Mouse (Mus musculus) liver, embryonic 13.5 days (tissue): ENCODE measurements around the gene Cnr2. TPM values are rescaled to one million over a fixed set of nuclear protein-coding genes. Genes with fewer than 3 reads are reported as not detected.

Source experiments
- ATAC-seq: fragments of 200-750 bp; cut with Nextera tagmentation; 2 replicates; pipeline ENCODE4 v1.8.0; 2017; ENCODE audit warnings: low read depth, mild to moderate bottlenecking, moderate number of reproducible peaks, moderate library complexity
- DNase-seq: peaks from one replicate; pipeline ENCODE4 v3.0.0; 2022
- H3K27ac ChIP-seq: fragments of 300-500 bp; sonication (generic); 2 replicates; pipeline ENCODE4 v1.5.1; 2015; ENCODE audit warnings: moderate library complexity, mild to moderate bottlenecking, inconsistent platforms
- H3K27me3 ChIP-seq: fragments of 300-500 bp; sonication (generic); 2 replicates; pipeline ENCODE4 v1.6.1; 2015; ENCODE audit warnings: mild to moderate bottlenecking, inconsistent platforms
- H3K36me3 ChIP-seq: fragments of 300-500 bp; sonication (generic); 2 replicates; pipeline ENCODE4 v1.6.1; 2015; ENCODE audit warnings: mild to moderate bottlenecking, inconsistent platforms
- H3K4me1 ChIP-seq: fragments of 300-500 bp; sonication (generic); replicated peaks from 2 replicates; pipeline ENCODE4 v1.6.1; 2015; ENCODE audit warnings: inconsistent platforms
- H3K4me2 ChIP-seq: fragments of 300-500 bp; sonication (generic); 2 replicates; pipeline ENCODE4 v1.6.1; 2015; ENCODE audit warnings: inconsistent platforms, mild to moderate bottlenecking, moderate library complexity
- H3K4me3 ChIP-seq: fragments of 300-500 bp; sonication (generic); replicated peaks from 2 replicates; pipeline ENCODE4 v1.5.1; 2015; ENCODE audit warnings: mild to moderate bottlenecking, inconsistent platforms
- H3K9ac ChIP-seq: fragments of 300-500 bp; sonication (generic); 2 replicates; pipeline ENCODE4 v1.6.1; 2015; ENCODE audit warnings: mild to moderate bottlenecking, inconsistent platforms
- H3K9me3 ChIP-seq: fragments of 300-500 bp; sonication (generic); replicated peaks from 2 replicates; pipeline ENCODE4 v1.6.1; 2016; ENCODE audit warnings: inconsistent platforms
- WGBS: fragments of 180-500 bp; shearing (Covaris S2); methylation state at CpG from one replicate; pipeline ENCODE4 v1.1.7; 2015; ENCODE audit not compliant: insufficient replicate concordance; 5-methylcytosine and 5-hydroxymethylcytosine counted together
- polyA plus RNA-seq: library from polyadenylated mRNA; unstranded; fragments of >200 nt; fragmentation: Nextera tagmentation; extraction: Ambion mirVana; gene quantifications from 2 replicates; pipeline ENCODE4 v1.2.1, GENCODE M21; 2015

Cnr2 gene
- polyA plus RNA-seq, 1 experiment from 2014 or later: 2.5 TPM

- no peak overlapping the region for H3K9ac ChIP-seq
- no peak for DNase-seq
- peaks cover 20% of the 10 kb centered on the region for H3K36me3 ChIP-seq
- peaks cover 42% of the 10 kb centered on the region for H3K4me1 ChIP-seq
- no peak overlapping the region for H3K4me2 ChIP-seq
- no peaks in the 10 kb centered on the region for H3K9me3 ChIP-seq
- no peaks in the 10 kb centered on the region for H3K27me3 ChIP-seq
- no peak overlapping the region for H3K4me3 ChIP-seq
- no peak for ATAC-seq
- H3K27ac ChIP-seq: no peak overlapping the region
- WGBS: 55% methylated on average over 6 of the region's 6 CpGs
Measured at GRCm38 (mm10) chr4:135942193-135942592, 47.0 kb downstream of the Cnr2 start.

GRCm38 (mm10) chr4:135943389-135943788, 48.2 kb downstream of the Cnr2 start:
- Histone ChIP-seq H3K4me3 (no peak overlapping the region), H3K4me1 (peaks cover 42% of the 10 kb centered on the region), H3K36me3 (peaks cover 20% of the 10 kb centered on the region), H3K9me3 (no peaks in the 10 kb centered on the region), H3K9ac (no peak overlapping the region), H3K4me2 (no peak overlapping the region), H3K27me3 (no peaks in the 10 kb centered on the region), H3K27ac (no peak overlapping the region)
- no peak for DNase-seq
- WGBS: 37% methylated on average over 4 of the region's 4 CpGs
- no peak for ATAC-seq

- DNase-seq (no peak), ATAC-seq (peak; percentile 6; the same call in 1 of the 2 replicates)
- H3K9me3 ChIP-seq: no peaks in the 10 kb centered on the region
- peaks cover 48% of the 10 kb centered on the region for H3K4me1 ChIP-seq
- H3K36me3 ChIP-seq: peaks cover 10% of the 10 kb centered on the region
- H3K27me3 ChIP-seq: no peaks in the 10 kb centered on the region
- peak overlapping the region; percentile 43; the same call in 1 of the 2 replicates for H3K9ac ChIP-seq
- peak overlapping the region; percentile 89 for H3K4me2 ChIP-seq
- WGBS: 64% methylated on average over 10 of the region's 10 CpGs
- H3K27ac ChIP-seq: peak overlapping the region; percentile 77
- H3K4me3 ChIP-seq: peak overlapping the region; percentile 90
Measured at GRCm38 (mm10) chr4:135945706-135946105, 50.5 kb downstream of the Cnr2 start.

- DNase-seq: peak; percentile 94
- Histone ChIP-seq H3K9me3 (no peaks in the 10 kb centered on the region), H3K4me1 (peaks cover 48% of the 10 kb centered on the region), H3K36me3 (peaks cover 11% of the 10 kb centered on the region), H3K27ac (peak within 1 kb of the TSS; percentile 77), H3K27me3 (no peaks in the 10 kb centered on the region), H3K9ac (peak within 1 kb of the TSS; percentile 91), H3K4me2 (peak within 1 kb of the TSS; percentile 89), H3K4me3 (peak within 1 kb of the TSS; percentile 90)
- ATAC-seq: peak; percentile 82
- WGBS: under 1% methylated on average over 23 of the region's 23 CpGs
Measured at GRCm38 (mm10) chr4:135946278-135946658, 51.1 kb downstream of the Cnr2 start, which contains the start of gene Hmgcl. Gene Hmgcl (plus strand): TSS chr4:135946448.

- peak overlapping the region; percentile 75 for H3K27ac ChIP-seq
- H3K27me3 ChIP-seq: no peaks in the 10 kb centered on the region
- peak overlapping the region; percentile 89 for H3K4me2 ChIP-seq
- peaks cover 5% of the 10 kb centered on the region for H3K9me3 ChIP-seq
- no peak for DNase-seq
- H3K4me1 ChIP-seq: peaks cover 48% of the 10 kb centered on the region
- H3K4me3 ChIP-seq: peak overlapping the region; percentile 90
- under 1% methylated on average over 28 of the region's 28 CpGs for WGBS
- peak overlapping the region; percentile 91 for H3K9ac ChIP-seq
- peak; percentile 39 for ATAC-seq
- H3K36me3 ChIP-seq: peaks cover 16% of the 10 kb centered on the region
Measured at GRCm38 (mm10) chr4:135946659-135947301, 51.6 kb downstream of the Cnr2 start.

- WGBS: 80% methylated on average over 8 of the region's 8 CpGs
- no peak overlapping the region for H3K27ac ChIP-seq
- H3K27me3 ChIP-seq: no peaks in the 10 kb centered on the region
- H3K9ac ChIP-seq: no peak overlapping the region
- H3K4me2 ChIP-seq: peak overlapping the region; percentile 89; the same call in 1 of the 2 replicates
- peaks cover 30% of the 10 kb centered on the region for H3K36me3 ChIP-seq
- no peak for ATAC-seq
- H3K9me3 ChIP-seq: peaks cover 6% of the 10 kb centered on the region
- DNase-seq: no peak
- H3K4me1 ChIP-seq: peaks cover 49% of the 10 kb centered on the region
- H3K4me3 ChIP-seq: no peak overlapping the region
Measured at GRCm38 (mm10) chr4:135948142-135948541, 52.9 kb downstream of the Cnr2 start.

GRCm38 (mm10) chr4:135949475-135949874, 54.3 kb downstream of the Cnr2 start:
- Histone ChIP-seq H3K36me3 (peaks cover 35% of the 10 kb centered on the region), H3K4me1 (peaks cover 47% of the 10 kb centered on the region), H3K27ac (no peak overlapping the region), H3K4me3 (no peak overlapping the region), H3K4me2 (no peak overlapping the region), H3K9me3 (peaks cover 6% of the 10 kb centered on the region), H3K27me3 (no peaks in the 10 kb centered on the region), H3K9ac (no peak overlapping the region)
- WGBS: 87% methylated on average over 10 of the region's 10 CpGs
- DNase-seq (no peak), ATAC-seq (no peak)

GRCm38 (mm10) chr4:135949911-135950310, 54.7 kb downstream of the Cnr2 start:
- no peak overlapping the region for H3K4me2 ChIP-seq
- peaks cover 6% of the 10 kb centered on the region for H3K9me3 ChIP-seq
- H3K36me3 ChIP-seq: peaks cover 39% of the 10 kb centered on the region
- no peaks in the 10 kb centered on the region for H3K27me3 ChIP-seq
- no peak for DNase-seq
- ATAC-seq: no peak
- H3K4me1 ChIP-seq: peaks cover 47% of the 10 kb centered on the region
- H3K27ac ChIP-seq: no peak overlapping the region
- no peak overlapping the region for H3K9ac ChIP-seq
- 64% methylated on average over 6 of the region's 6 CpGs for WGBS
- H3K4me3 ChIP-seq: no peak overlapping the region

GRCm38 (mm10) chr4:135950365-135950764, 55.2 kb downstream of the Cnr2 start:
- Histone ChIP-seq H3K9me3 (peaks cover 6% of the 10 kb centered on the region), H3K9ac (no peak overlapping the region), H3K4me1 (peaks cover 46% of the 10 kb centered on the region), H3K27ac (no peak overlapping the region), H3K36me3 (peaks cover 43% of the 10 kb centered on the region), H3K4me2 (no peak overlapping the region), H3K4me3 (no peak overlapping the region), H3K27me3 (no peaks in the 10 kb centered on the region)
- DNase-seq: no peak
- ATAC-seq: no peak
- 83% methylated on average over 6 of the region's 6 CpGs for WGBS

- WGBS: 79% methylated on average over 3 of the region's 3 CpGs
- H3K9ac ChIP-seq: no peak overlapping the region
- H3K4me3 ChIP-seq: no peak overlapping the region
- H3K27me3 ChIP-seq: no peaks in the 10 kb centered on the region
- DNase-seq: no peak
- H3K9me3 ChIP-seq: peaks cover 6% of the 10 kb centered on the region
- H3K36me3 ChIP-seq: peaks cover 52% of the 10 kb centered on the region
- no peak overlapping the region for H3K27ac ChIP-seq
- no peak for ATAC-seq
- H3K4me2 ChIP-seq: no peak overlapping the region
- peaks cover 38% of the 10 kb centered on the region for H3K4me1 ChIP-seq
Measured at GRCm38 (mm10) chr4:135951505-135951904, 56.3 kb downstream of the Cnr2 start.

- no peak overlapping the region for H3K27ac ChIP-seq
- H3K4me2 ChIP-seq: no peak overlapping the region
- H3K9me3 ChIP-seq: peaks cover 6% of the 10 kb centered on the region
- H3K4me1 ChIP-seq: peaks cover 25% of the 10 kb centered on the region
- ATAC-seq: no peak
- H3K4me3 ChIP-seq: no peak overlapping the region
- DNase-seq: no peak
- H3K9ac ChIP-seq: no peak overlapping the region
- H3K27me3 ChIP-seq: no peaks in the 10 kb centered on the region
- 68% methylated on average over 3 of the region's 3 CpGs for WGBS
- peaks cover 61% of the 10 kb centered on the region for H3K36me3 ChIP-seq
Measured at GRCm38 (mm10) chr4:135953179-135953578, 58.0 kb downstream of the Cnr2 start.

- Histone ChIP-seq H3K9me3 (peaks cover 6% of the 10 kb centered on the region), H3K4me2 (no peak overlapping the region)
Measured at GRCm38 (mm10) chr4:135954241-135954640, 59.0 kb downstream of the Cnr2 start.

More at GRCm38 (mm10) chr4:135954241-135954640, 59.0 kb downstream of the Cnr2 start:
- Histone ChIP-seq H3K27ac (peak overlapping the region; percentile 53; the same call in 1 of the 2 replicates), H3K9ac (no peak overlapping the region), H3K27me3 (no peaks in the 10 kb centered on the region), H3K4me3 (no peak overlapping the region), H3K36me3 (peaks cover 66% of the 10 kb centered on the region), H3K4me1 (peaks cover 24% of the 10 kb centered on the region)
- ATAC-seq (peak; percentile 49), DNase-seq (no peak)
- WGBS: 14% methylated on average over 2 of the region's 2 CpGs
